In the genomic region with DNA sequence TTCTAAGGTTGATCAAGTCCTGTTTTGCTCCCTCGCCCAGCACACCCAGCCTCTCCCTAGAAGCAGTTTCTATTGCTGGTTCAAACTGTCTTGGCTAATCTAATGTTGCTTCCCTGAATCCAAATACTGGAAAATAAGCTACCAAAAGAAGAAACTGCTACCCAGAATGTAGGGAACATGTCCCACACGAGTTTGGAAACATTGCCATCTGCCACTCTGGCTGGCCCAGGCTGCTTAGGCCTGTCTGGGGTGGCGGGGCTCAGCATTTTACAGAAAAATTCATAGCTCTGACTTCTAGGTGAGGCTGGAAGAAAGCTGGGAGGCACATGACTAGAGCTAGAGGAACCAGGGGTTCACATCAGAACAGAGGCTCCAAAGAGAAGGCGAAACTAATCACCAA, we compare ENCODE assay signal across 20 mouse cellular contexts.
DNase-seq lines count a peak whose midpoint lies in the region; ATAC-seq and TF ChIP-seq lines count a peak whose summit lies in the region.
"Had no signal": no experiment of that assay in that cellular context is flagged by ENCODE, and none has a peak within 500 bp of the region (broad histone marks: within the 10 kb centered on the region; RNA-seq: fewer than 3 reads in every experiment).

No protein-coding gene starts in this region.

- no peak overlapping the region for H3K9ac ChIP-seq in forebrain, embryonic 16.5 days (replicated peaks; ENCODE audit: low read depth, low read length)
- H3K9ac ChIP-seq in lung, postnatal 0 days (replicated peaks; ENCODE audit: low read depth): no peak overlapping the region
- H3K9ac ChIP-seq: heart, embryonic 12.5 days; liver, embryonic 13.5 days had no signal

- H3K4me2 ChIP-seq in forebrain, embryonic 16.5 days (ENCODE audit: low read length): no peak overlapping the region
- no peak overlapping the region for H3K4me2 ChIP-seq in lung, postnatal 0 days (replicated peaks; ENCODE audit: low read depth, low read length)
- H3K4me2 ChIP-seq: heart, embryonic 12.5 days; liver, embryonic 13.5 days had no signal

- no peaks in the 10 kb centered on the region for H3K9me3 ChIP-seq in forebrain, embryonic 16.5 days (ENCODE audit: control insufficient read depth, low read length)
- no peaks in the 10 kb centered on the region for H3K9me3 ChIP-seq in midbrain, embryonic 10.5 days (replicated peaks)
- no peaks in the 10 kb centered on the region for H3K9me3 ChIP-seq in lung, postnatal 0 days (ENCODE audit: low read length)
- H3K9me3 ChIP-seq: heart, embryonic 12.5 days; liver, embryonic 13.5 days had no signal

- 59% methylated on average over 4 of the region's 4 CpGs for WGBS in forebrain, embryonic 16.5 days
- 89% methylated on average over 4 of the region's 4 CpGs for WGBS in midbrain, embryonic 10.5 days
- 82% methylated on average over 4 of the region's 4 CpGs for WGBS in lung, postnatal 0 days

- no peaks in the 10 kb centered on the region for H3K36me3 ChIP-seq in forebrain, embryonic 16.5 days (ENCODE audit: control insufficient read depth, insufficient read depth)
- peaks cover 74% of the 10 kb centered on the region for H3K36me3 ChIP-seq in midbrain, embryonic 10.5 days
- H3K36me3 ChIP-seq in lung, postnatal 0 days (ENCODE audit: insufficient read depth, low read length): no peaks in the 10 kb centered on the region

- ATAC-seq in forebrain, embryonic 16.5 days: peak; percentile 45; the same call in 1 of the 2 replicates
- no peak for ATAC-seq in lung, postnatal 0 days
- ATAC-seq: activated CD4-positive, CD25-positive, alpha-beta regulatory T cell, adult 4 months had no signal

- DNase-seq in right cerebral cortex, adult 18-20 months: peak; percentile 13
- DNase-seq in right cerebral cortex, postnatal 4 days: no peak
- DNase-seq in midbrain, embryonic 10.5 days (ENCODE audit: low spot score): no peak
- no peak for DNase-seq in embryo, embryonic 9.5 days (ENCODE audit: extremely low spot score)
- DNase-seq in spleen, postnatal 14 days (ENCODE audit: low spot score in 2 of 2): no peak
- DNase-seq in lung, postnatal 0 days (ENCODE audit: low spot score): no peak
- DNase-seq: adrenal gland, postnatal 36 days; cerebellum, adult 11 months; gastrocnemius, postnatal 14 days; heart, postnatal 4 days; kidney, adult 18-20 months; kidney, postnatal 36 days; liver, embryonic 13.5 days; lung, postnatal 4 days; right cerebral cortex, postnatal 14 days; thymus, adult 18-20 months had no signal

- H3K27ac ChIP-seq in forebrain, embryonic 16.5 days (ENCODE audit: low read length): no peak overlapping the region
- H3K27ac ChIP-seq in midbrain, embryonic 10.5 days (replicated peaks): peak overlapping the region; percentile 42; the same call in 1 of the 2 replicates
- H3K27ac ChIP-seq in lung, postnatal 0 days (ENCODE audit: low read length): no peak overlapping the region
- H3K27ac ChIP-seq: liver, embryonic 13.5 days had no signal

- TF ChIP-seq EP300 in lung, postnatal 0 days (IDR thresholded peaks at IDR 0.05): no peak

- TF ChIP-seq CTCF in lung, postnatal 0 days (IDR thresholded peaks at IDR 0.05): no peak

- H3K27me3 ChIP-seq in forebrain, embryonic 16.5 days (replicated peaks; ENCODE audit: control insufficient read depth, insufficient read depth, low read length): no peaks in the 10 kb centered on the region
- no peaks in the 10 kb centered on the region for H3K27me3 ChIP-seq in midbrain, embryonic 10.5 days (ENCODE audit: low read depth, poor library complexity, severe bottlenecking)
- no peaks in the 10 kb centered on the region for H3K27me3 ChIP-seq in lung, postnatal 0 days (replicated peaks; ENCODE audit: insufficient read depth, low read length)
- H3K27me3 ChIP-seq: heart, embryonic 12.5 days; liver, embryonic 13.5 days had no signal

- no peak overlapping the region for H3K4me3 ChIP-seq in forebrain, embryonic 16.5 days (replicated peaks; ENCODE audit: low read length)
- H3K4me3 ChIP-seq in midbrain, embryonic 10.5 days: no peak overlapping the region
- no peak overlapping the region for H3K4me3 ChIP-seq in lung, postnatal 0 days (ENCODE audit: low read depth, low read length)
- H3K4me3 ChIP-seq: erythroblast, embryonic 14.5 days; heart, embryonic 12.5 days; liver, embryonic 13.5 days had no signal

- H3K4me1 ChIP-seq in forebrain, embryonic 16.5 days (replicated peaks; ENCODE audit: control insufficient read depth, insufficient read depth, low read length): peaks cover 14% of the 10 kb centered on the region
- H3K4me1 ChIP-seq in midbrain, embryonic 10.5 days: peaks cover 35% of the 10 kb centered on the region
- no peaks in the 10 kb centered on the region for H3K4me1 ChIP-seq in lung, postnatal 0 days (ENCODE audit: insufficient read depth, low read depth, low read length)
